Mouse (Mus musculus) 3134 (cell line): Measurements from ENCODE around the gene Hnrnpab.

Experiments used
- DNase-seq: peaks from one replicate; pipeline ENCODE4 v3.0.0-alpha.2; 2011; ENCODE audit warnings: low spot score; ENCODE audit not compliant: insufficient read length; ENCODE audit errors: extremely low read depth

Hnrnpab gene

GRCm38 (mm10) chr11:51606447-51607095 is at the start of gene Hnrnpab:
TSS of gene Hnrnpab (minus strand) at chr11:51606847.
- peak; percentile 90 for DNase-seq

GRCm38 (mm10) chr11:51654891-51655290 is 48.2 kb upstream of the Hnrnpab start:
- no peak for DNase-seq

DNA sequence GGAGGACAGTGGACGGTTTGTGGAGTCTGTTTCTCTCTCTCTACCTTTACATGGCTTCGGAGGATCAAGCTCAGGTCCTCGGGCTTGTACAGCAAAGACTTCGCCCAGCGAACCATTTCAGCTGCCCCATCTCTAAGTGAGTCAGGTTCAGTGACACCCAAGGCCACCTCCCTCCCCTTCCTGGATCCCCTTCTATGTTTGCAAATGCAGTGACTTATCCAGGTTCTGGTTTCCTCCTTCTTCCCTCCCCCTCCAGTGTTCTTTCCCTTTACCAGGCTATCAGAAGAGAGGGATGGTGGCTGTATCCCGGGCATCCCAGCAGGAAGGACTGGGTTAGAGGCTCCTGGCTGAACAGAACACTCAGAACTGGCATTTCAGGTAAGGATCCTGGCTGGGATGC is 47.1 kb upstream of the Hnrnpab start:
- no peak for DNase-seq

GRCm38 (mm10) chr11:51652889-51653418 is 46.3 kb upstream of the Hnrnpab start:
- DNase-seq = no peak

DNA sequence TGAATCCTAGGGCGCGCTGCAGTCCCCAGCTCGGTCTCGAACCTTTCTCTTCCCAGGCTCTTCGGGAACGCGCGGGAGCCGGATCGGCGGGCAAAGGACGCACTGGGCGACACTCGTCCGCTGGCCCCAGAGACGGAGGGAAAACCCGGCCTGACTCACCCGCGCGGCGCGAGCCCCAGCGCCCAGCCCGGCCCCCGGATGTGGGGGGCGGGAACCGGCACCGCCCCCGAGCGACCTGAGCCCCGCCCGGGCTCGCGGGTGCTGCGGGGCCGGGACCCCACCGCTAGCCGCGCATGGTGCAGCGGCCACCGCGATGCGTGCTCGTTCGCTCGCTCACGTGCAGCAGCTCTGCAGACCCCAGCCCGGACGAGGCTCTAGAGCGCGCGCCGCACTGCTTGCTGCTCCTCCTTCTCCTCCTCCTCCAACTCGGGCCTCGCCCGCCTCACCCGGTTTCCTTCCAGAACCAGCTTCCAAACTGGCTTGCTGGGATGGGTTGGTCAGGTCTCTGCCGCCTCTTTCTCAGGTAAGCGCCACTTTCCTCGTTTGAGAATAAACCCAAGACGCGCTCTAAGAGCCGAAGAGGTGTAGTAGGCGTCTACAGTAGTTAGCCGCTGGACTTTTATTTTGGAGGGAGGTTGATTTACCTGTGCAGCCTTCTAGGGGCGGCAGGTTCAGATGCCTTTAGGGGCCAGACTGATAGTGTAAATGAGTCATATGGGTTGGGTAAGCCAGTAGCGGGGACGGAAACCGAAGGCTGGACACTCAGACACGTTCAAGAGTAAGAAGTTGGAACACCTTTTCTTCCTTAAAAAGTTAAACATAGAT is 44.3 kb upstream of the Hnrnpab start, which contains the start of the genes N4bp3 and D930048N14Rik:
Gene N4bp3 (minus strand): TSS at position 152 of the 825 bp plus-strand sequence.
Gene D930048N14Rik (plus strand): TSS at position 264 of the 825 bp plus-strand sequence.
- peak; percentile 88 for DNase-seq

- no peak for DNase-seq
Measured at GRCm38 (mm10) chr11:51650261-51650660, 43.6 kb upstream of the Hnrnpab start.

GRCm38 (mm10) chr11:51649889-51650199 is 43.2 kb upstream of the Hnrnpab start:
- DNase-seq = peak; percentile 47

- no peak for DNase-seq
Measured at GRCm38 (mm10) chr11:51649111-51649888, 42.7 kb upstream of the Hnrnpab start.

DNA sequence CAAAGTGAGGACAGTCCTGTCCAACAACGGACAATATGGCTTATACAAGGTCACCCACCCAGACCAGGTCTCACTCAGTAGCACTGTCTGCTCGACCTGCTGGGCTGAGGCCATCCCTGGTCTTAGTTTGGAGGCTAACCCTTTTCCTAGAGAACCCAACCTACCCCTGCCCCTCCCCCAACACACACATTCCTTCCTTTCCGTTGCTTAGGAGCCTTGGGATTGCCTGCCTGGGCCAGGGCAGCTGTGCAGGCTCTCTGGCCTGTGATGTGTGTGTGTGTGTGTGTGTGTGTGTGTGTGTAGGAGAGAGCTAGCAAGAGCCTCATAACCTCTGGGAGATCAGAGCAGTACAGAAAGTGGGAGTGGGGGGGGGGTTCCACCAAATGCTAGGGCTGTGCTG is 41.9 kb upstream of the Hnrnpab start:
- no peak for DNase-seq

DNA sequence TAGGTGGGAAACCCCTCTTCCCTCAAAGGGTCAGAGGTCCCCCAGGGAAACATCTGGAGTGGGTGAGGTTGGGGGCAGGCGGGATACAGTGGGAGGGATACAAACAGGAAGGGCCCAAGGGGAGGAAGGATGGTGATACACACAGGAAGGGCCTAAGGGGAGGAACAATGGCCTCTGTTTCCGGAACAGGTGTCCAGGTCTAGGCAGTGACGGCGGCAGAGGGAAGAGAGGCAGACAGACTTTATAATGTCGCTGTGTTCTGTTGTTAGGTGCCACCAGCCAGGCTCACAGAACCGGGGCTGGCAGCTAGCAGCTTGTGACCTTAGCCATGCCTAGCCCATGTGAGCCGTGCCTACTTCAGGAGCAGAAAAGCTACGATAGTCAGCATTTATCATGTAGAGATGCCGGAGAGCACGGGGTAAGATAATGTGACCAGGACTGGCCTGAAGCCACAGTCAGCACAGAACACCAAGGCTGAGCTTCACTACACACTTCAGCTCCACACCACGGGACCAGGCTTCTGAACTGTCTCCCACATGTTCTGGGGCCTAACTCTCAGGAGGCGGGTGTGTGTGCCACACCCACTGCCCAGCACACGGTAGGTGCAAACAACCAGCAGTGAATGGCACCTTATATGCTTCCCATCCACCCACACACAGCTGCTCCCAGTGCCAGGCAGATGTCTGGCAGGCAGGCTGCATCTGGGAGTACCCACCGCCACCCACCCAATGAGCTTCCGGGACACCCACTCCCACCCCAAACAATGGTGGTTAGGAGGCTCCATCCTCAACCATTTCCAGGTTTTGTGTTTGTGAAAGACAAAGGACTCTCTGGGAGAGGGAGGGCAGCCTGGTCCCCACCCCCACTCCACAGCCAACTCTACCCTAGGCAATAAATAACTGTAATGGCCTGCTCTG is 40.4 kb upstream of the Hnrnpab start:
- DNase-seq = no peak

DNA sequence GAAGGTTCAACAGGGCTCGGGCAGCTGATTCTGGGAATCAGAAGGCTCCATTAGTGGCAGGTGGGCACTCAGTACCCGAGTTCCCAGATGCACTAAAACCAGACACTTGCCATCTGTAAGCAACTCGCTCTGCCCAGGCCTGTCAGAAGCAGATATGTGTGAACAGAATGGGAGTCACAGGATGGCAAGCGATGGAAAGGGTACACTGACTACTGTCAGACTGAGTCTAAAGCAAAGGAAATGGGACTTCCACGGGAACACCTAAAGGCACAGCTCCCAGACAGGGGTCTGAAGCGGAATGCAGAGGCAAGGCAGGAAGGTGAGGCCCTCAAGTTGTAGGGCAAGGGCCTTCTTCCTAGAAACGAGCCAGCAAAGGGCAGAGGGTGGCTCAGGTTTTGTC is 39.6 kb upstream of the Hnrnpab start:
- no peak for DNase-seq

DNA sequence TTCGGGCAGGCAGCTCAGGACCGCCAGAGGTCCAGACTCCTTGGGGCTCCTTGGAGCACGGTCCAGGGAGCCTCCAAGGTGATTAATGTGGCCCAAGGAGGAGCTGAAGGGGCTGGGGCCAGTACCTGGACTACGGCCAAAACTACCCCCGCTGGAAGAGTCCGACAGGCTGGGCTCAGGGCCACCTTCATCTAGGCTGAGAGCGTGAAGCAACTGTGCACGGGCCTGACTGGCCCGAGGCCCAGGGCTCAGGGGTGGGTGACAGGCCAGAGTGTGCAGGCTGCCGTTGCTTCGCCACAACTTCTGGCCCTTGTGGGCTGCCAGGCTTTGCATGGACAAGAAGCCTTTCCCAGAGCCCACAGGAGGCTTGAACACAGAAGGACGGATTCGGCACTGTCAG is 38.6 kb upstream of the Hnrnpab start:
- DNase-seq = no peak

GRCm38 (mm10) chr11:51644217-51644616 is 37.6 kb upstream of the Hnrnpab start:
- DNase-seq = no peak

GRCm38 (mm10) chr11:51643761-51644160 is 37.1 kb upstream of the Hnrnpab start:
- DNase-seq = no peak

DNA sequence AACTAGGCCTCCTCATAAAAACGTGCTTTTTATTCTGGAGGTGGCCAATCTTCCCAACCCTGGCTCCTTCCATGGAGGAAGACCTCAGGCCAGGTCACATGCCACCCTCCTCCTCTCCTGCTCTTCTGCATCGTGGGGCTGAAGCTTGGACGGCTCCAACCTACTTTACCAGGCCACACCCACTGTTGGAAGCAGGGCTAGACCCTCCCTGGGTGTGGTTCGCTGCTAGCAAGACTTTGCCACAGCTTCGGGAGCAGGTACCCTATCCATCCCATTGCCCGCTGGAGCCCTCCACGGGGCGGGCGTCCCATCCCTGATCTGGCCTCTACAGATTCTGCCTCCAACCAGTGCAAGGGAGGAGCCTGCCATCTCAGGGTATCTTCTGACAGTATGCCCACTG is 36.6 kb upstream of the Hnrnpab start:
- no peak for DNase-seq

GRCm38 (mm10) chr11:51640748-51641147 is 34.1 kb upstream of the Hnrnpab start:
- no peak for DNase-seq

GRCm38 (mm10) chr11:51638497-51638896 is 31.9 kb upstream of the Hnrnpab start:
- no peak for DNase-seq

DNA sequence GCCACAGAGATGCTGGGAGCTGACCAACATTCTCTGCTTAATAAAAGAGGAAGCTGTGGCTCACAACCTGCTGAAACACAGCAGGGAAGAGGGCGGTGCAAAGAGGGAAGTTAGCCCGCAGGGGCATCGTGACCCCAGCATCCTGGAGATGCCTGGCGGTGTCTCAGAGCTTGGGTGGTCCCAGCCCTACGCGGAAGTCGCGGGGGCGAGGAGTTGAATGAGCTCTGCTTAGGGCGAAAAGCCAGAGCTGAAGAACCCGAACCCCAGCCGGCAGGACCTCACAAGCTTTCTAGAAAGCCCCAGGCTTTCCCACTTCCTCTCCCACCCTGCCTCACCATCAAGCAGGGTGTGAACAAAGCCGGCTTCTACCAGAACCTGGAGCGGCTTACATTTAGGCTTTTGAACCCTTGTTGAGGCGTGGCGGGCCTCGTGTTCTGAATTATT is 31.3 kb upstream of the Hnrnpab start:
- DNase-seq = no peak

DNA sequence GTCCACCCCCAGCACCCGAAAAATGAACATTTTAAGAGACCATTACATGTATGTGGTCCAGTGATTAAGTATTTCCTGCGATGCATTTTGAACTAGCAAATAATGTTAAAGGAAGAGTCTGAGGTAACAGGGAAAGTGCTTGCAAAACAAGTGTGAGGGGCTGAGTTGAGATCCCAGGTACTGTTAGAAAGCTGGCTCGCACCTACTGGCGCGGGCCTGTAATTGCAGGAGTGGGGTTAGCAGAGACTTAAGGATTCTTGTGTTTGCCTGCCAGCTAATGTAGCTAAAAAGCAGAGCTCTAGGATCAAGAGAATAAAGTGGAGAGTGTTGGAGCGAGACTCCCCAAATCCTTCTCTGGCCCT is 29.7 kb upstream of the Hnrnpab start:
- DNase-seq = peak; percentile 55
